Mouse (Mus musculus) yolk sac, embryonic 10.5 days (tissue): ENCODE data around the gene Grip1.

Experiments
- DNase-seq: peaks from one replicate; pipeline ENCODE4 v3.0.0-alpha.2; 2017; ENCODE audit warnings: low spot score

The Grip1 gene

DNA sequence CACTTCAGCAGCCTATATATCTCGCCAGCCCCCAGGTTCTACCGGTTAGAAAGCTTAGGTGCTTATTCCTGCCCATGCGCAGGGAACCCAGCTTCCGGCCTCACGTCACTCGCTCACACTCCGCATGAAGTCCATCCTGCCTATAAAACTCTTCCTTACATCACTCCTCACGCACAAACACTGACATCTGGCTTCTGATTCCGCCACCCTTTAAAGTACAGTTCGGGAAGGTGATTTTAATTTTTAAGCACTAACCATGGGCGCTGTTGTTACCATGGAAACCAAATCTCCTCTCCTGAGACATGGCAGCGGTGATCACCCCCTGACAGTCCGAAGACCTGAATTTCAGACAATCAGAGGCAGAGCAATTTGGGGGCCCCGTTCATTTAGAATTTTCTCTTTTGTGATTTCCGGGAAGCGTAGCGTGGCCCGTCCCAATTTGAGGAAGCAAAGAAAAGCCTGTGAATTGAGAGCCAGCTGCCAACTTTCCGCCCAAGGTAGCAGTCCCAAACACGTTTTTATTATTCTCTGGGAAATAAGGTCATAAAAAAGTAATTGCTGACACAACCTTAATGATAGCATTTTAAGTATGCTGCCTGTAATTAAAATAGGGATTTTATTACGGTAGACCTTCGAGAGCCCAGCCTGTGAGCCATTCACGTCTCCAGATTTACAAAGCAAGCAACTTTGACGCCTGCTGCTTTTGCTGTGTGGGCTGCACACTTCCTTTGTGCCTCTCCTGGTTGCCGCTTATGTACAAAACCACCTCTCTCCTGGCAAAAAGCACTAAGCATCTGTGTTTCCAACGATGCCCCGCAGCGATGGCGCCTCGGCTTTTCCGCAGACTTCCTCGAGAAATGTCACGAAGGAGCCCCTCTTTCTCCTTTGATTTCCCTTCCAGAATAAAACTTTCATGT, 308.1 kb downstream of the Grip1 start:
- DNase-seq = no peak

DNA sequence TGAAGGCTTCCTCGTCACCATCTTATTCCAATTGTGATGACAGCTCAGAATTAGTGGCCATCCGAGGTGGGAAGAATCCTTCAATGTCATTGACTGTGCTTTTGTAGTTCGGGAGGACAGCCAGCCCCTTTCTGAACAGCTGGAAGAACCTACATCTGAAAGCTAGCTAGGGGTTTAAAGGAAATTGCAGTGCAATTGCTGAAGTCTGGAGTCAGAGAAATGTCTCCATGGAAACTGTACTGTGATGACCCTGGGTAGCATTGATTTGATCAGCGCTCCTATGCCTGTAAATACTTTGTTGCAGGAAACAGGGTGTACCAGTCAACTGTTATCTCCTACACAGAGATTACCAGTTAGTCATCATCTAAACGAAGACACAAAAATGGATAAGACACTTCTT, 325.2 kb downstream of the Grip1 start:
- no peak for DNase-seq

DNA sequence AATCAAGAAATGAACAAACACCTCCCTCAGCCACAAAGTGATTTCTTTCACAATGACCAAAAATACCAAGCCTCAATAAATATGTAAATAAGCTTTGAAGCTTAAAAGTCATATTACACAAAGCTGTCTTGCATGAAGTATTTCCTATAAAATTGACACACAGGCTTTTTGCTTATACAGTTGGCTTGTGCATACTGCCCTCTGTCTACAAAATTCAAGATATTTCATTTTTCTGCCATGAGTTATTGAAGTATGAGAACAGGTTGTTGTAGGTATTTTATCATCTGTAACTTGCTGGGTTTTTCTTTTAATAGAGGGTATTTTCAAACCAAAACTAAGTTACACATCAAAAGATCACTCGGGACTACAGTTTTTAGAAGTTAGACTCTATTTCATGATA, 326.0 kb downstream of the Grip1 start:
- no peak for DNase-seq

DNA sequence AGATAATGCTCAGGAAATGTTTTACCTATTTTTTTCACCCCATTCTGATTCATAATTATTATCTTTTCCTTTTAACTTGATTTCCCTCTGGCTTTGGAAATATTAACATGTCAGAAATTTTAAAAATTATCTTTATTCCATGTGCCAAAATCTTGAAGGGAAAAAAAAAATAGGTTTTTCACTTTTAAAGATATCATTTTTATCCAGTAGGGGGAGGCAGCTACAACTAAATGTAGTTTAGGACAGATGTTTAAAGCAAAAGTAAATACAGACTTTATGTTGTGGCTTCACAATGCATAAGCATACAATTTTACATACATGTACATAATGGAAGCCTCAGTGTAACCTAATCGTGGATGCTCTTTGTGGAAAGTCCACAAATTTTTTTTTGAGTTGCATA, 336.9 kb downstream of the Grip1 start:
- no peak for DNase-seq

DNA sequence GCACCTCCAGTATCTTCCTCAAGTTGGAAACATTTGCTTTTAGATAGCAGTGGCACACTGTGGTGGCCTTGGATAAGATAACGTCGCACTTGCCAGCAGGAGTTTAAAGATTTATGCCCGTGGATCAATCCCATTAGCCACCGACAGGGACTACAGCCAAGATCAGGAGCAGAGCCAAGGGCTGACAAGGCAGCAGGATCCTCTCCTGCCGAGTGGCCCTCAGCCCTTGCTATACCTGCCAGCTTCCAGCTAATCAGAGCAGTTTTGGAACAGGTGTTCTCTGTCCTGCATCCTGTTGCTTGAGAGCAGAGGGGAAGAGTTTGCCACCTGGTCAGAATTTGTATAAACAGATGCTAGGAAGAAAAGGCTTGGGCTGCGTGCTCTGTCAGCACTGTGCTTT, 348.8 kb downstream of the Grip1 start:
- DNase-seq = no peak

DNA sequence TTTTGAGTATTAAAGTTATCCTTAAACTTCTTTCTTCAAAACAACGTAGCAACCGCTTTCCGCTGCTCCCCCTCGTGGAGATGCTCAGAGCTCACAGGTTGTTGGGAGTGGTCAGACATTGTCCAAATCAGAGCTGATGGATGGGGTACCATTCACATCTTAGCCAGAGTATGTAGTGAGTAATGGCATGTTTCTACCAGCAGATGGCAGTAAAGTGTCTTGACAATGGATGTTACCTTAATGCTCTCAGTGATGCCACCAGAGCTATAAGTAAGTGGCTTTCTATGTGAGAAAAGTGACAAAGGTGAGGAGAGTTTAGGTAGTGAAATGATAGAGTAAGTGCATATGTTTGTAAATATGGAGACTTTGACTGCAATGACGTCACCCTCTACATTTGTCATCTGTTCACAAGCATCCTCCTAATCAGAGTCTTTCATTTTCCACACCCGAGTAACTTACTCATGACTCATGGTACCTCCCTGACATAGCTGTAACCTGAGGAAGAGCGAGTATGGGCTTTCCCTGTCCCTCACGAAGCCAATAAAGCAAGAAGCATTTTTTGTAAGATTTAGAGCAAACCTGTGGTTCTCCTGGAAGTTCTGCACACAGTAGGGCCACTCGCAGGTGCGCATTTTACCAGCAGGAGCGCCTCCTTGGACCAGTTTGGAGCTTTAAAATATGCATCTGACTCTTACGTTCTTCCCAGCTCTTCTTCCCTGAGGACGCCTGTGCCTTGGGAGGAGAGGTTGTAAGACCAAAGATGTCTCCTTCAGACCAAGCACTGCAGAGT, 350.2 kb downstream of the Grip1 start:
- DNase-seq = peak; percentile 40

GRCm38 (mm10) chr10:119804423-119804814, 350.8 kb downstream of the Grip1 start:
- no peak for DNase-seq

GRCm38 (mm10) chr10:119805082-119805481, 351.5 kb downstream of the Grip1 start:
- no peak for DNase-seq

DNA sequence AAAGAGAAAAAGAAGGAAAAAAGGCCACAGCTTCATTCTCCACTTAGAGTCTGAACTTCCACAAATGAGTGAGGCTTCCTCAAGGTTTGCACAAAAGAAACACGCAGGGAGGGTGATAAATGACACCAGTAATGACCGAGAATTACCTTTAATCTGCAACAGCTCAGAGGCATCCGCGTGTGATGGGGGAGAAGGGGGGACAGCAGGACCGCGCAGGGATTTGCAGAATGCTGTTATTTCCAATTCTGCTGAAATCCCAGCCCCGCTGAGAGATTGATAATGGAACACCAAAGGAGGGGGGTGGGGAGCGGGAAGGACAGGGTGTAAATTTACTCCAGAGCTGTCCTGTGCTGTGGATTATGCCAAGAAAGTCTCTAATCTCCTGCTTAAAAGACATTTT, 352.5 kb downstream of the Grip1 start:
- no peak for DNase-seq

GRCm38 (mm10) chr10:119808384-119808783, 354.8 kb downstream of the Grip1 start:
- DNase-seq = no peak

GRCm38 (mm10) chr10:119814087-119814486, 360.5 kb downstream of the Grip1 start:
- no peak for DNase-seq

DNA sequence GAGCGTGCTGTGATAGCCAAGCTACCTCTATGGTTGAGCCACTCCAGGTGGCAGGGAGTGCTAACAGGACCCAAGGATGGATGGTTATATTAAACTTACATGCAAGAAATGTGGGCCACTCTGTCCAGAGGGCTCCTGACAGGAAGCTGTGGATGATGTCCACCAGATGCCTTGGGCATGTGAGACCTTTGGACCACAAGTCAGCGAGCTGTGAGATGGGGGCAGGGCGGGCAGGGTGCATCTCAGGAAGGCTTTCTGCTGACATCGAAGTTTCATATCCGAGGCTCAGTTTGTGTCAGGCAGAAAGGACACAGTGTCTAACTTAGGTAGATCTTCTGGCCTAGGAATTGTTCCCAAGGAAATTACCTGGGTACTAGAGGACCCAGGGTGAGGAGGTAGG, 362.4 kb downstream of the Grip1 start:
- DNase-seq = peak; percentile 84

- no peak for DNase-seq
These were observed 364.8 kb downstream of the Grip1 start for GRCm38 (mm10) chr10:119818381-119818780.

DNA sequence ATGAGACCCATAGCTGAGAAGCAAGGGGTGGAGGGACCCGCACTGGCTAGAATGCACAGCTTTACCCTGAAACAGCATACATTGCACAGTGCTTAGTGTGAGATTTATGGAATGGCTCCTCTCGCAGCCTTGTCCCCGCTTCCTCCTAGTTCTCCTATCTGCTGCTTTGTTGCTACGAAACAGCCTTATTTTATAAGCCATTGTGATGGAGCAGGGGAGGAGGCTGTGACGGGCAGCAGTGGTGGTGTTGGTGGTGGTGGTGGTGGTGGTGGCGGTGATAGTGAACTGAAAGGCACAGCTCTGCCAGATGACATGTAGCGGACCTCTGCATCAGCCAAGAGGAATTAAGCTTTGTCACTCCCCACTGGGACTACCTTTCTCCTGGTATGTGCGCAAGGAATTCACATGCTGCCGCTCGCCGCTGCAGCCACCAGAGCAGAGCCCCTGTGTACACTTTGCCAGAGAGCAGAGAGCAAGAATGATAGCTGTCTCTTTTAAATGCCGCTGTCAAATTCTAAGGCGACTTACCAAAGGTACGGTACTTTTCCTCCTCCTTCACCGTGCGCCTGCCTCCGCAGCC, 365.6 kb downstream of the Grip1 start:
- DNase-seq = peak; percentile 36

GRCm38 (mm10) chr10:119819740-119820139, 366.1 kb downstream of the Grip1 start:
- DNase-seq = no peak

GRCm38 (mm10) chr10:119820428-119820827, 366.8 kb downstream of the Grip1 start:
- no peak for DNase-seq

- DNase-seq = no peak
These were observed 370.1 kb downstream of the Grip1 start for GRCm38 (mm10) chr10:119823691-119824090.

DNA sequence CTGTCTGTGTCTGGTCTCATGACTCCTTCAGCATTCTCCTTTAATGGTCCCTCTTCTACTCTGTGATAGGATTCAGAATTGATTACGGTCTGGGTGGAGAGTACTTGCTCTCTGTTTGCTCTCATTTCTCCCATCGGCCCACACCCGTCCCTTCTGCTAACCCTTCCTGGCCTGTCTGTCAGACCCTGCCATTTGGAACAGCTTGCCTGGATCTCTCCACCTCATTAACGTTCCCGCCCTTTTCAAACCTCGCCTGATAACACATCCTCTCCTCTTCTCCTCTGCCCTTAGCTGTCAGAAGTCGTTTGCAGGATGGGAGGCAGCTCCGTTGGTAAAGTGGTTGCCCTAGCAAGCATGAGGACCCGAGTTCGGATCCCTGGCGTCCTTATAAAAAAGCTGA, 370.9 kb downstream of the Grip1 start:
- DNase-seq = no peak

DNA sequence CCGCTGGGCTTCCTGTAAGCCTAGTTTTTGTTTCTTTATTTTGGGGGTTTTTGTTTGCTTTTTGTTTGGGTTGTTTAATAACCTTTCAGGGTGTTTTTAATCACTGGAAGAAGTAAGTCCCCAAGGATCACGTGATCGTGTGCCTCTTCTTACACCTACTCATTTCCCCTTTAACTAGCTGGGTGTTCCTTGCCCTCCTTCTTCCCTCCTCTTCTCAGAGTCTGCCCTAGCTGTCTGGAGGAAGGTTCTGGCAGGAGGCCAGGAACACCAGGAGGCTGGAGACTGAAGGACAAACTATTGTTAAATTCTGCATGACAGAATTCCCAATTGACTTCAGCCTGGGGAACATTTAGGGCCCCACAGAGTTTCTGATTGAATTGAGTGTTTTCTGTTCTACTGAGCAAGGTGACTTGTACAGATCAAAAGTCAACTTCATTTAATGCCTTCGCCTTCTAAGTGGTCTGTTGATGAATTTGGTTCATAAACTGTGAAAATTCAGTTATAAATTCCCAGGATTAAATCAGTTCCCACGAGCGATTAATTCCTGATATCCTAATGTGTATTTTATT, 376.8 kb downstream of the Grip1 start:
- DNase-seq = no peak

GRCm38 (mm10) chr10:119831086-119831485, 377.5 kb downstream of the Grip1 start:
- no peak for DNase-seq

- no peak for DNase-seq
These were observed 379.7 kb downstream of the Grip1 start for GRCm38 (mm10) chr10:119833334-119833733.

- no peak for DNase-seq
These were observed 380.5 kb downstream of the Grip1 start for GRCm38 (mm10) chr10:119834122-119834521.
